ENCODE assay signal across 8 mouse cellular contexts in genomic region chr10:69212542-69213440, GRCm38 (mm10). TPM values are rescaled to one million over a fixed set of nuclear protein-coding genes. Genes with fewer than 3 reads are reported as not detected.
DNase-seq lines count a peak whose midpoint lies in the region; ATAC-seq and TF ChIP-seq lines count a peak whose summit lies in the region.

Gene A930033H14Rik (minus strand): TSS chr10:69213098.

- TF ChIP-seq EP300 in liver, embryonic 14.5 days (IDR thresholded peaks at IDR 0.05; ENCODE audit: low read depth), result no peak

- peak; percentile 78 for DNase-seq in A20 (ENCODE audit: low read depth, low spot score)
- DNase-seq in brain, embryonic 18.5 days (ENCODE audit: low read depth, low spot score), result peak; percentile 64
- peak; percentile 86 to 89 for DNase-seq in kidney, postnatal 36 days
- peak in 1 of 3 experiments; percentile 46 for DNase-seq in liver, embryonic 14.5 days (ENCODE audit: low read depth in 3 of 3, low spot score in 3 of 3)
- DNase-seq in natural killer cell, adult 2 months (ENCODE audit: low spot score in 2 of 2), result peak; percentile 34 to 46
- DNase-seq in splenic B cell, adult 2 months (ENCODE audit: low read depth, low spot score), result peak; percentile 63

- peaks cover 19% of the 10 kb centered on the region for H3K4me1 ChIP-seq in forebrain, embryonic 12.5 days
- H3K4me1 ChIP-seq in heart, embryonic 16.5 days (ENCODE audit: control insufficient read depth, insufficient read depth, low read length), result peaks cover 16% of the 10 kb centered on the region
- peaks cover 0 to 14% of the 10 kb centered on the region in 2 experiments; a peak in 2 of 4 replicates for H3K4me1 ChIP-seq in liver, embryonic 14.5 days (replicated peaks; ENCODE audit: control insufficient read depth in 2 of 2, insufficient read depth in 2 of 2, low read length in 1 of 2)

- H3K9ac ChIP-seq in forebrain, embryonic 12.5 days, result peak within 1 kb of the TSS; percentile 77
- H3K9ac ChIP-seq in heart, embryonic 16.5 days (ENCODE audit: low read length), result peak within 1 kb of the TSS; percentile 91
- peak within 1 kb of the TSS; percentile 61 for H3K9ac ChIP-seq in liver, embryonic 14.5 days (replicated peaks)

- peak within 1 kb of the TSS; percentile 65 for H3K4me3 ChIP-seq in forebrain, embryonic 12.5 days (replicated peaks)
- H3K4me3 ChIP-seq in heart, embryonic 16.5 days (ENCODE audit: low read length), result peak within 1 kb of the TSS; percentile 88
- H3K4me3 ChIP-seq in liver, embryonic 14.5 days (ENCODE audit: insufficient read depth in 1 of 2, low read depth in 2 of 2, low read length in 2 of 2), result peak within 1 kb of the TSS; percentile 61

- peak within 1 kb of the TSS; percentile 85 for H3K4me2 ChIP-seq in forebrain, embryonic 12.5 days
- peak within 1 kb of the TSS; percentile 94 for H3K4me2 ChIP-seq in heart, embryonic 16.5 days (ENCODE audit: low read depth, low read length)
- peak within 1 kb of the TSS; percentile 63 for H3K4me2 ChIP-seq in liver, embryonic 14.5 days (ENCODE audit: low read depth)

- H3K36me3 ChIP-seq in forebrain, embryonic 12.5 days (replicated peaks), result peaks cover 6% of the 10 kb centered on the region
- H3K36me3 ChIP-seq in heart, embryonic 16.5 days (ENCODE audit: control insufficient read depth, insufficient read depth), result peaks cover 15% of the 10 kb centered on the region
- H3K36me3 ChIP-seq in liver, embryonic 14.5 days (replicated peaks; ENCODE audit: control insufficient read depth, insufficient read depth, low read depth), result no peaks in the 10 kb centered on the region
- H3K36me3 ChIP-seq in splenic B cell, adult 2 months (ENCODE audit: control insufficient read depth, insufficient read depth, low read length, poor library complexity, severe bottlenecking), result no peaks in the 10 kb centered on the region

- WGBS in forebrain, embryonic 12.5 days, result under 1% methylated on average over 76 of the region's 84 CpGs
- under 1% methylated on average over 83 of the region's 84 CpGs for WGBS in heart, embryonic 16.5 days
- under 1% methylated on average over 82 of the region's 84 CpGs for WGBS in liver, embryonic 14.5 days (ENCODE audit: insufficient replicate concordance)

- H3K27ac ChIP-seq in forebrain, embryonic 12.5 days, result peak within 1 kb of the TSS; percentile 94
- peak within 1 kb of the TSS; percentile 100 for H3K27ac ChIP-seq in heart, embryonic 16.5 days (ENCODE audit: low read length)
- H3K27ac ChIP-seq in liver, embryonic 14.5 days, result peak within 1 kb of the TSS; percentile 51

- H3K27me3 ChIP-seq in forebrain, embryonic 12.5 days, result no peaks in the 10 kb centered on the region
- H3K27me3 ChIP-seq in heart, embryonic 16.5 days (ENCODE audit: control insufficient read depth, insufficient read depth, low read length), result no peaks in the 10 kb centered on the region
- H3K27me3 ChIP-seq in liver, embryonic 14.5 days (ENCODE audit: control insufficient read depth, insufficient read depth, low read length), result peaks cover 21% of the 10 kb centered on the region
- H3K27me3 ChIP-seq in splenic B cell, adult 2 months (ENCODE audit: control insufficient read depth, insufficient read depth, low read length, poor library complexity, severe bottlenecking), result peaks cover 2% of the 10 kb centered on the region; the same call in 1 of the 2 replicates

- H3K9me3 ChIP-seq in forebrain, embryonic 12.5 days, result no peaks in the 10 kb centered on the region
- H3K9me3 ChIP-seq in heart, embryonic 16.5 days (replicated peaks; ENCODE audit: control insufficient read depth, low read length), result no peaks in the 10 kb centered on the region
- no peaks in the 10 kb centered on the region for H3K9me3 ChIP-seq in liver, embryonic 14.5 days (ENCODE audit: control insufficient read depth, low read length)

- no peak for TF ChIP-seq CTCF in liver, embryonic 14.5 days (IDR thresholded peaks at IDR 0.05; ENCODE audit: low read depth)

- ATAC-seq in forebrain, embryonic 12.5 days (ENCODE audit: low FRiP score), result peak; percentile 89
- peak; percentile 96 for ATAC-seq in heart, embryonic 16.5 days (replicated peaks; ENCODE audit: extremely low read depth, insufficient read depth, low FRiP score)
- ATAC-seq in liver, embryonic 14.5 days (ENCODE audit: insufficient read depth), result peak; percentile 82

RNA-seq across cellular contexts. Expression of gene A930033H14Rik, which starts in this region (rescaled TPM):
- polyA plus RNA-seq in forebrain, embryonic 12.5 days (2016; fragmentation: Nextera tagmentation; extraction: Ambion mirVana), result 1.2 TPM in 2 replicates
- 1.4 and 1.9 TPM in 2 replicates for polyA plus RNA-seq in heart, embryonic 16.5 days (2015; fragmentation: Nextera tagmentation; extraction: Ambion mirVana)
- 0.32 and 0.51 TPM in 2 replicates for polyA plus RNA-seq in liver, embryonic 14.5 days (2012; rRNA removed)
- 0.18 and 0.19 TPM in 2 replicates for polyA plus RNA-seq in liver, embryonic 14.5 days (2014; fragmentation: Nextera tagmentation; extraction: Ambion mirVana)

Comparison
In these comparisons a context has a peak if more than half of its experiments do, and no peak if none do; other contexts are left out.
1. Peak in ATAC-seq, H3K4me3 ChIP-seq, H3K27ac ChIP-seq, H3K9ac ChIP-seq and H3K4me2 ChIP-seq in liver, embryonic 14.5 days; RNA of the gene not detected or under 1 TPM.